Mouse (Mus musculus) lung, postnatal 14 days (tissue): ENCODE data around the gene Acnat2.
"Not testable (repeated sequence)": the region's sequence is repeated elsewhere in the genome, so short reads cannot be mapped to it uniquely, and the experiment has no call there.

ENCODE experiments used
- DNase-seq: peaks from one replicate; pipeline ENCODE4 v3.0.0; 2021

Gene Acnat2

DNA sequence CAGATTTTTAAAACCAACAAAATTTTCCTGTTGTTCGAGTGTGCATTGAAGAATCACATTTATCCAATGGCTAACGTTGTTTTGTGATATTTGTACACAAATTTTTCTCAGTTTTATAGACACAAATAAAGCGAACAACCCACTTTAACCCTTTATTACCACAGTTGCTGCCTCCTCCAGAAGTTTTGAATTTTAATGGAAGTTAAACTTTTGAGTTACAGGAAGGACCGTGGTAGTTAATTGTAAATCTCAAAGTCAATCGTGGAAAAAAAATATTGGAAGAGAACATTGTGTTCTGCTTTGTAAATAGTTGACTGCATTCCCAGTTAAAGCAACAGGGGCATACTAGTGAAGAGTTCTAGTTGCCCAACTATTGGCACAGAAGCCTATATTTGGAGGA lies at the start of gene Acnat2:
Gene Acnat2 (minus strand): TSS at position 195 of the 400 bp plus-strand sequence.
- not testable (repeated sequence) for DNase-seq

DNA sequence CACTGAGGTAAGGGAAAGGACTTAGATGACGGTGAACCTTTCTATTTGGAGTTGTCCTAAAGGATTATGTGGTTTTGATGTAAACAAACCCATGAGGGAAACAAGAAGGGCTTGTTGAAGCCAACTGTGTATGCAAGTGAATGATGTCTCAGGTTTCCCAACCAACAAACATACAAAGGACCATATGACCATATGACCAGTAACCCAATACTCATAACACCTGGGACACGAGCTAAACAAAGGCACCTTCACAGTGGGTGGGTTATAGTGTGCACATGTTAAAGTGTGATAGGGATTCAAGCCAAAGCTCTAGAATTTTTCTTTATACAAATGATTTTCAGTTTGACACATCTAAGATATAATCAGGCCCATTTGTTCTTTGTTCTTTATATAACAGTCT lies 48.2 kb upstream of the Acnat2 start:
- no peak for DNase-seq

DNA sequence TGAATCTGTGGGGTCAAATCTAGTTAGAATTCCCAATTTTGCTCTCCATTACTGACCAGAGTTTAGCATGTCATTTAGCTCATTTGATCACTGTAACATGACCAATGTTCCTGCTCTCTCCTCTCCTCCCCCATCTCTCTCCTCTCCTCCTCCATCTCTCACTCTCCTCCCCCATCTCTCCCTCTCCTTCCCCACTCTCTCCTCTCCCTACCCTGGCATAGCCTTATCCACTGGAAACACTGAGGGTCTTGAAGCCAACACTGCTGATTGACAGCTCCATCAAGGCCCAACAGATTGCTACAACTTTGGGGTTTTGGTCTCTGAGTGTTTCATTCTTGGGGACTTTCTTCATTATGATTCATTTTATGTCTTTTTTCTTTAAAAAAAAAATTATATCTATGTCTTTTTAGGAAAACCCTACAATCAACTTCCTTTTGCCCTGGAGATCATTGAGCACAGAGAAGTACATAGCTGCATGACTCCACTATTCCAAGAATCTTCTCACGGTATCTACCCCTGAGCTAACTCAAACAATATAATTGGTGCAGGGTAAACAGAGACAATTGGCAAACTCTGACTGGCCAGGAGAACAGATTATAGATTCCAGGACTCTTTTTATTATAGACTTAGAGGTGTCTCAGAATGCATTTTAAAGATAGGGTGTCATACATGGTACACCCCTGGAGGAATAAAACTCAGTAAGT lies 44.0 kb upstream of the Acnat2 start:
- DNase-seq = no peak

DNA sequence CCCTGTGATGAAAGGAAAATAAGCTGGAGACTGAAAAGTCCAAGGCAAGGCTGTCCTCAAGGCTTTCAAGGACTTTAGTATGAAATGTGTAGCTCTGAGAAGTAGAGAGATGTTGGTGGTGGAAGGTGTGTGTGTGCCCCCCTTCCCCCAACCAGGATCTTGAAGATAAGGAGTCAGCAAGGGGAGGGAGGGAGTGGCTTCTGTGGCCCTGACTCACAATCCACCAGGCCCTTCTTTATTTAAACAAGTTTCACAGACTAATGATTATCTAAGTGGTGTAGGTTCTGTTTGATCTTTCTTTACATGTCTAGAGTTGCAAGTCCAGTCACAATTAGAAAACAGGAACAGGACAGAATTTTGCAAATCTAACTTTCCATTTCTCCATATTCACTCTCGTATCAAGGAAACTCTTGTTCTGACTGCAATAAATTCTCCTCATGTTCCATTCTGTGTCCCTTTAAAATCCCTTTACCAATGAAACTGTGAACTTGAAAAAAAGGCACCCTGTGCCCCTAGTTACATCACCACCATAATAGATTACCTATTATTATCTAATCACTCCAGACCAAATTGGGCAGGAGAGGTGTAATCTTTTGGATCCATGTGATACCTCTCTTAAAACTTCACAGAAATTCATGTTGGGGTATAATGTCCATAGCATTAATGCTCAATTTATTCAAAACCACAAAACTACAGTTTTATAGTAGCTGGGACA lies 43.3 kb upstream of the Acnat2 start:
- DNase-seq = not testable (repeated sequence)

DNA sequence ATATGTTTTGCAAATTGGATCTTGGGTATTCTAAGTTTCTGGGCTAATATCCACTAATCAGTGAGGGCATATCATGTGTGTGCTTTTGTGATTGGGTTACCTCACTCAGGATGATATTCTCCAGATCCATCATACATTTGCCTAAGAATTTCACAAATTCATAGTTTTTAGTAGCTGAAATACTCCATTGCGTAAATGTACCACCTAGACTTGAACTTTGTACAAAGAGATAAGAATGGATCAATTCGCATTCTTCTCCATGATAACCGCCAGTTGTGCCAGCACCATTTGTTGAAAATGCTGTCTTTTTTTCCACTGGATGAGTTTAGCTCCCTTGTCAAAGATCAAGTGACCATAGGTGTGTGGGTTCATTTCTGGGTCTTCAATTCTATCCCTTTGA lies 29.0 kb upstream of the Acnat2 start:
- not testable (repeated sequence) for DNase-seq

DNA sequence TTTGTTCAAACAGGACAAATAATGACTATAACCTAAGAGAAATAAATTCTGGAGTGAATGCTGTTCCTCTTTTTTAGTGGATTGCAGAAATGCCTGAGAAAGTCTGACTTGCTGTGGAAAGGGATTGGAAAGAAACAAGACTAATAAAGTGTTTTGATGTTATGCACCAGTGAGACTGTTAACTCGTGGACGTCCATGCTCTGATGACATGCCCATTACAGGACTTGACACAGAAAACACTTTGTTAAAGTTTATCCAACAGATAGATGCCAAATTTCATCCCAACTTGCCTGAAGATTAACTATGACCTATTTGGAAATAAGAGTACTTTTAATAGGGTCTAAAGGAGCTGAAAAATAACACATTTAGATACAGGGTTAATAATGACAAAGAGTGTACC lies 2.2 kb upstream of the Acnat2 start:
- DNase-seq = not testable (repeated sequence)

DNA sequence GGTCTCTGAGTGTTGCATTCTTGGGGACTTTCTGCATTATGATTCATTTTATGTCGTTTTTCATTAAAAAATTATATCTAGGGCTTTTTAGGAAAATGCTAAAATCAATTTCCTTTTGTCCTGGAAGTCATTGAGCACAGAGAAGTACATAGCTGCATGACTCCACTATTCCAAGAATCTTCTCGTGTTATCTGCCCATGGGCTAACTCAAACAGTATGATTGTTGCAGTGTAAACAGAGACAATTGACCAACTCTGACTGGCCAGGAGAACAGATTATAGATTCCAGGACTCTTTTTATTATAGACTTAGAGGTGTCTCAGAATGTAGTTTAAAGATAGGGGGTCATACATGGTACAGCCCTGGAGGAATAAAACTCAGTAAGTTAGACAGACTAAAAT lies 21.1 kb downstream of the Acnat2 start:
- DNase-seq = no peak

DNA sequence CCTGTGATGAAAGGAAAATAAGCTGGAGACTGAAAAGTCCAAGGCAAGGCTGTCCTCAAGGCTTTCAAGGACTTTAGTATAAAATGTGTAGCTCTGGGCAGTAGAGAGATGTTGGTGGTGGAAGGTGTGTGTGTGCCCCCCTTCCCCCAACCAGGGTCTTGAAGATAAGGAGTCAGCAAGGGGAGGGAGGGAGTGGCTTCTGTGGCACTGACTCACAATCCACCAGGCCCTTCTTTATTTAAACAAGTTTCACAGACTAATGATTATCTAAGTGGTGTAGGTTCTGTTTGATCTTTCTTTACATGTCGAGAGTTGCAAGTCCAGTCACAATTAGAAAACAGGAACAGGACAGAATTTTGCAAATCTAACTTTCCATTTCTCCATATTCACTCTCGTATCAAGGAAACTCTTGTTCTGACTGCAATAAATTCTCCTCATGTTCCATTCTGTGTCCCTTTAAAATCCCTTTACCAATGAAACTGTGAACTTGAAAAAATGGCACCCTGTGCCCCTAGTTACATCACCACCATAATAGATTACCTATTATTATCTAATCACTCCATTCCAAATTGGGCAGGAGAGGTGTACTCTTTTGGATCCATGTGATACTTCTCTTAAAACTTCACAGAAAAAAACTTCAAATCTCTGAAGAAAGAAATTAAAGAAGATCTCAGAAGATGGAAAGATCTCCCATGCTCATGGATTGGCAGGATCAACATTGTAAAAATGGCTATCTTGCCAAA lies 24.2 kb downstream of the Acnat2 start:
- DNase-seq = not testable (repeated sequence)

DNA sequence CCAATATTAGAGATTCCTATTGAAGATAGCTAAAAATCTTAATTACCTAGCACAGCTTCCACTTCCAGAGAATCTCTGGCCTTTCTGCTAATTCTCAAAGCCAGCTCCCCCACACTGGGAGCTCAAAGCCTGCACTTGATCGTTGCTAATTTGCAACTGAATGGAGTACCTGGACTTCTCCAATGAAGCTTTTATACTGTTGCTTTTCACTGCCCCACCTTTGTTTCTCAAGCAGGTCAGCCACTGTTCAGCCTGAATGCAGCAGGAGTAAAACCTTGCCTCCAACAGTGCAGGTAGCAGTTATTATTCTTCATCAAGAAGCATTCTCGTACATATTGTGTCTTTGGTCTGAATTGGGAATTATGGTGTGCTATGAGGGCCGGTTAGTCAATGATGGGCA lies 39.9 kb downstream of the Acnat2 start:
- not testable (repeated sequence) for DNase-seq

DNA sequence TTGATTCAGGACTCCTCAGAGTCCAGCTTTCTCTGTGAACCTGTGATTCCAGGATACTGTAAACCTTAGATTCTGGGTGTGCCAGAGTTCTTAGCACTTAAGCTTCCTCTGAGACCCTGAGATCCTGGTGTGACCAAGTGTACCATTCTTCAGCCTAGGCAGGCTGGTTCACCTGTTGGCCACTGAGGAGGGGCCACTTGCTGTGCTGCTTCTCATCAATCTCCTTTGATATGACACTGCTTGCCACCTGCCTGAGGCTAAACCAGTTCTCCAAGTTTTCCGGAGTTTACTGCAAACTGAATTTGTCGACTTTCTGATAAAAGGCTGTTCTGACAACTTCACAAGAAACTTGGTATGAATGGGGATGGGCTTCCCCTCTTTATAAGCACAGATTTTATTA lies 50.9 kb downstream of the Acnat2 start:
- no peak for DNase-seq

DNA sequence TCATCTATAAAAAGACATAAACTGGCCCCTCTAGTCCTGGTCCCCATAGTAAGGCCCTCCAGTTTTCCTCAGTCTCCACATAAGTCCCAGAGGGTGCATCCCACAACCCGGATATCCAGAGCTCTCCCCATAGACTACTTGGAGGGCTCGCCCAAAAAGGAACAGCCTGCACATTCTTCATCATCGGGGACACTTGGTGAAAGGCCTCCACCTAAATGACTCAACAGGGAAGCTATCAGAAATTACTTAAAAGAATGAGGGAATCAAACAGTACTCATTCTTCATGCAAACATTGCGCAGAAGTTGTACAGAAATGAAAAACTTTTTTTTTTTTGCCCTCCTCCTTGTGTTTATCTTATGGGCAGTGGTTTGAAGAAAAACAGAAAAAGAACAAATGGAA lies 57.5 kb downstream of the Acnat2 start:
- DNase-seq = no peak

DNA sequence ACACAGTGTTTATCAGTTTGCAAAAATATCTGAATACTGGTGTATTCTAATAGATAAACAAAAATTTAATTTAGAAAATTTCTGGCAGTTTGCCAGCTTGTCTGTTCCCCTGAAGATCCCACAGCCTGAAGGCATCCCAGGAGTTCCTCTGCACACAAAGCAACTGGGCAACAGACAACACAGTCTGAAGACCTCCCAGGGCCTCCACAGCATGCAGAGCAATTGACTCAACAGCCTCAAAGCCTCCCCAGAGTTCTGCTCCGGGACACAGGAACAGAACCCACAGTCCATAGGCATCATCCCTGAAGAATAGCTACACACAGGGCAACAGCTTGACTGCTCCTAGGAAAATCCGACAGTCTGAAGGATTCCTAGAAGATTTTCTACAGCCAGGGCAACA lies 59.3 kb downstream of the Acnat2 start:
- no peak for DNase-seq

DNA sequence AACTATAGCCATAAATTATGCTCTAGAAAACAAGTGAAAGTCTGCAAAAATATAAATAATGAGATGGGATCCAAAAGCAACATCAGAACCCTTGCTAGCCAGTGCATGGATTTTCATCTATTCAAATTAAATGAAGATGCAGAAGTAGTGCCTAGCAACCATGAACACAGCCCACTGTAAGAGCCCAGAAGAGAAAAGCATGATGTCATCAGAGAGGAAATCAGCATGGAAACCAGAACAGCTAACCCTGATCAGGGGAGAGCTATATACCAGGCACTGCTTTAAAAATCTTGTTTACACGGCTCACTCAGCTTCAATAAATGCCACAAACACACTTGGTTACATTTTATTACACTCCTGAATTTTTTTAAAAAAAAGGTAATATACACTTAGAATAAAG lies 60.0 kb downstream of the Acnat2 start:
- not testable (repeated sequence) for DNase-seq

DNA sequence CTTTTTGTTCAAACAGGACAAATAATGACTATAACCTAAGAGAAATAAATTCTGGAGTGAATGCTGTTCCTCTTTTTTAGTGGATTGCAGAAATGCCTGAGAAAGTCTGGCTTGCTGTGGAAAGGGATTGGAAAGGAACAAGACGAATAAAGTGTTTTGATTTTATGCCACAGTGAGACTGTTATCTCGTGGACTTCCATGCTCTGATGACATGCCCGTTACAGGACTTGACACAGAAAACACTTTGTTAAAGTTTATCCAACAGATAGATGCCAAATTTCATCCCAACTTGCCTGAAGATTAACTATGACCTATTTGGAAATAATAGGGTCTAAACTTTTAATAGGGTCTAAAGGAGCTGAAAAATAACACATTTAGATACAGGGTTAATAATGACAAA lies 67.9 kb downstream of the Acnat2 start:
- DNase-seq = not testable (repeated sequence)

DNA sequence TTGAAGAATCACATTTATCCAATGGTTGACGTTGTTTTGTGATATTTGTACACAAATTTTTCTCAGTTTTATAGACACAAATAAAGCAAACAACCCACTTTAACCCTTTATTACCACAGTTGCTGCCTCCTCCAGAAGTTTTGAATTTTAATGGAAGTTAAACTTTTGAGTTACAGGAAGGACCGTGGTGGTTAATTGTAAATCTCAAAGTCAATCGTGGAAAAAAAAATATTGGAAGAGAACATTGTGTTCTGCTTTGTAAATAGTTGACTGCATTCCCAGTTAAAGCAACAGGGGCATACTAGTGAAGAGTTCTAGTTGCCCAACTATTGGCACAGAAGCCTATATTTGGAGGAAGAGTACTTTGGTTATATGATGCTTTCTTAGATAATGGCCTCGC lies 70.0 kb downstream of the Acnat2 start:
- DNase-seq = not testable (repeated sequence)
